Mouse (Mus musculus): ENCODE measurements around the gene Plekha4.
A peak's percentile ranks its signal among the peaks of the same experiment; 100 is the strongest.

DNA sequence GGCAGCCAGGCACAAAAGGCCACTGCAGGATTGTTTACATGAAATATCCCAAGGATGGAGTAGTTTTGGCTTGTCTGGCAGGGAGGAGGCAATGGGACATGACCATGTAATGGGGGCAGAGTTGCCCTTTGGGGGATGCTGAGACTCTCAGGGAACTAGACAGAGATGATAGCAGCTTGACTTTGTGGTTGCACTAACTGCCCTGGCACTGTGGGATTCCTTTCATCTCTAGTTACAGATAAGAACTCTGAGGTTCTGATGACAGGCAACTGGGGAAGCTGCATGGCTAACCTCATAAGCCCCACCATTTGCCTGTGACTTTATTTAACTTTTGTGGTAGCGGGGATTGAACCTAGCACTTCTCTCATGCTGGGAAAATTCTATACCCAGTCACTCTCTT lies 70.0 kb downstream of the Plekha4 start:
- TF ChIP-seq MAX (IDR thresholded peaks at IDR 0.05; ENCODE audit: low read length) (no peak), TBP (IDR thresholded peaks at IDR 0.05; ENCODE audit: low read depth, low read length) (0 out of 2 replicates have a peak, but pooled peaks have one; percentile 24), CTCF (IDR thresholded peaks at IDR 0.05 in 2 of 3, conservative IDR thresholded peaks at IDR 0.05 in 1 of 3; ENCODE audit: control insufficient read depth in 1 of 3, insufficient read depth in 1 of 3, low read depth in 2 of 3, low read length in 3 of 3, poor library complexity in 1 of 3, severe bottlenecking in 1 of 3) (no peak), MEF2A (IDR thresholded peaks at IDR 0.05; ENCODE audit: extremely low read depth, insufficient replicate concordance, low read depth, low read length, poor library complexity, severe bottlenecking) (no peak), EP300 (IDR thresholded peaks at IDR 0.05; ENCODE audit: low read depth in 1 of 2, low read length in 2 of 2) (peak; percentile 73 to 76), ETS1 (IDR thresholded peaks at IDR 0.05; ENCODE audit: low read depth, low read length) (peak; percentile 71), NELFE (IDR thresholded peaks at IDR 0.05; ENCODE audit: low read depth, low read length) (no peak), ZC3H11A (IDR thresholded peaks at IDR 0.05; ENCODE audit: low read depth, low read length) (no peak), HCFC1 (IDR thresholded peaks at IDR 0.05; ENCODE audit: low read depth, low read length) (no peak), MXI1 (IDR thresholded peaks at IDR 0.05; ENCODE audit: low read depth, low read length) (peak; percentile 37; the same call in 1 of the 2 replicates), CHD2 (IDR thresholded peaks at IDR 0.05; ENCODE audit: low read length) (no peak)

All from MEL (cell line).